Mouse (Mus musculus) cerebellum, adult 2 months (tissue): ENCODE data around the gene Rnft1.

Experiments used
- CTCF ChIP-seq: fragments of 200-500 bp; IDR thresholded peaks from 2 replicates; pipeline ENCODE4 v1.5.1; 2011; ENCODE audit warnings: low read depth, mild to moderate bottlenecking, control low read depth, low read length, moderate library complexity, borderline replicate concordance; ENCODE audit not compliant: insufficient read depth
- POLR2A ChIP-seq: fragments of 200-500 bp; IDR thresholded peaks from 2 replicates; pipeline ENCODE4 v1.6.1; 2011; ENCODE audit warnings: low read length, control low read depth, borderline replicate concordance; ENCODE audit not compliant: insufficient read depth

DNA sequence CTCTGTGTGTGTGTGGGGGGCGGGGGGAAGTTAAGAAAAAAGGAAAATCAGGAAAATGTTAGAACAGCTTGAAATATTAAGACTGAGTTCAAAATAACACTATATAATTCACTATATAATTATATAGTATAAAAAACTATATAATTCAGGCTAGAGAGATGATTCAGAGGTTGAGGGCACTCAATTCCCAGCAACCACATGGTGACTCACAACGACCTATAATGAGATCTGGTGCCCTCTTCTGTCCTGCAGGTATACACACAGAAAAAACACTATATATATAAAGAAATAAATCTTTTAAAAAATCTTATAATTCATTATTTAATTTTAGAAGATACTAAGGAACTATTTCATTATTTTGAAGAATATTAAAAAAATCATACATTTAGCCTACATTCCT, 23.5 kb downstream of the Rnft1 start:
- TF ChIP-seq POLR2A (no peak), CTCF (no peak)
